Mouse (Mus musculus): ENCODE measurements around the gene Slc35g2.

DNA sequence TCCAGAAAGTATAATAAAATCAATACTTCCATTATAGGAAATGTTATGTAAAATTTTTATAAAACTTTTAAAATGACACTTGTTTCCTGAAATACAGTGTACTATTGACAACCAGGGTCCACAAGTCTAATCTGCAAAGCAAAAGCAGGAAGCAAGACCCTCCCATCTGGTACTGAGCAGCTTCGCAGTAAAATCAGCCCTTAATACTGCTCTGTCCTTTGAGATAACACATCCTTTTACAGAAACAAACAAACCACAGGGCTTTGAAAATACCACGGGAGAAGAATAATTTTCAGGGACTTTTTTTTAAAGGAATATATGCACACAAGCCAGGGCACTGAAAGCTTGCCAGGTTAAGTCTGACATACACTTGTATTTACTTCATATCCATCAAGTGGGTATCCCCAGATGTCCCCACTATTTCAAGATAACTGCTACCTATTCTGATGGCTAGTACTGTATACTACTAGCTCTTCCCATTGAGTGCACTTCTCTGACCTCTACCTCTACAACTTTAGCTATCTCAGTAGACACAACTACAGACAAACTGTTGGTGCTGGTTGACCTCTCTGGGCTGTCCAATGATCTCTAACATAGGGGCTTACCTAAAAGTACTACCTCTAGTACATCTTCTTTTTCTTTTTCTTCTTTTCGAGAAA, 37.9 kb downstream of the Slc35g2 start:
- TF ChIP-seq POLR2A (IDR thresholded peaks at IDR 0.05; ENCODE audit: extremely low read depth, insufficient read depth, low read length) (no peak), CTCF (IDR thresholded peaks at IDR 0.05; ENCODE audit: low read depth, low read length) (no peak)

Data from liver, adult 2 months (tissue).